Mouse (Mus musculus): ENCODE data around the gene Ehhadh. TPM values are rescaled to one million over a fixed set of nuclear protein-coding genes. Genes with fewer than 3 reads are reported as not detected.

Ehhadh gene
- total and polyA plus RNA-seq, 2 experiments from 2014 or later: 4.3 to 6.5 TPM

GRCm38 (mm10) chr16:21825612-21826031 lies 38.0 kb upstream of the Ehhadh start:
- no peak overlapping the region for H3K9ac ChIP-seq (replicated peaks; ENCODE audit: low read depth, low read length)
- no peaks in the 10 kb centered on the region for H3K9me3 ChIP-seq (replicated peaks; ENCODE audit: control insufficient read depth, low read length)
- no peaks in the 10 kb centered on the region for H3K36me3 ChIP-seq (replicated peaks; ENCODE audit: control insufficient read depth, insufficient read depth, low read length)
- no peaks in the 10 kb centered on the region for H3K27me3 ChIP-seq (ENCODE audit: control insufficient read depth, insufficient read depth, low read length)
- H3K4me2 ChIP-seq (ENCODE audit: low read depth, low read length): no peak overlapping the region
- WGBS: 68% methylated on average over 9 of the region's 9 CpGs
- no peak overlapping the region for H3K4me3 ChIP-seq (ENCODE audit: low read depth, low read length)
- no peak for ATAC-seq (ENCODE audit: insufficient read depth, low read depth)
- DNase-seq (ENCODE audit: low spot score): no peak
- H3K4me1 ChIP-seq (ENCODE audit: control insufficient read depth, insufficient read depth): no peaks in the 10 kb centered on the region
- H3K27ac ChIP-seq (ENCODE audit: low read depth): no peak overlapping the region
- TF ChIP-seq CTCF (IDR thresholded peaks at IDR 0.05; ENCODE audit: low read depth) (no peak), EP300 (IDR thresholded peaks at IDR 0.05; ENCODE audit: low read depth) (no peak)

GRCm38 (mm10) chr16:21818629-21819028 lies 31.0 kb upstream of the Ehhadh start:
- H3K27me3 ChIP-seq (ENCODE audit: control insufficient read depth, insufficient read depth, low read length): no peaks in the 10 kb centered on the region
- peak overlapping the region; percentile 18; the same call in 1 of the 2 replicates for H3K4me3 ChIP-seq (ENCODE audit: low read depth, low read length)
- H3K4me1 ChIP-seq (ENCODE audit: control insufficient read depth, insufficient read depth): no peaks in the 10 kb centered on the region
- peak; percentile 33 for DNase-seq (ENCODE audit: low spot score)
- no peaks in the 10 kb centered on the region for H3K36me3 ChIP-seq (replicated peaks; ENCODE audit: control insufficient read depth, insufficient read depth, low read length)
- TF ChIP-seq CTCF (IDR thresholded peaks at IDR 0.05; ENCODE audit: low read depth): no peak
- no peak for TF ChIP-seq EP300 (IDR thresholded peaks at IDR 0.05; ENCODE audit: low read depth)
- WGBS: 35% methylated on average over 8 of the region's 8 CpGs
- no peaks in the 10 kb centered on the region for H3K9me3 ChIP-seq (replicated peaks; ENCODE audit: control insufficient read depth, low read length)
- ATAC-seq (ENCODE audit: insufficient read depth, low read depth): peak; percentile 79
- 0 out of 2 replicates have a peak overlapping the region, but pooled peaks have one; percentile 12 for H3K9ac ChIP-seq (replicated peaks; ENCODE audit: low read depth, low read length)
- peak overlapping the region; percentile 56 for H3K27ac ChIP-seq (ENCODE audit: low read depth)
- H3K4me2 ChIP-seq (ENCODE audit: low read depth, low read length): peak overlapping the region; percentile 32

DNA sequence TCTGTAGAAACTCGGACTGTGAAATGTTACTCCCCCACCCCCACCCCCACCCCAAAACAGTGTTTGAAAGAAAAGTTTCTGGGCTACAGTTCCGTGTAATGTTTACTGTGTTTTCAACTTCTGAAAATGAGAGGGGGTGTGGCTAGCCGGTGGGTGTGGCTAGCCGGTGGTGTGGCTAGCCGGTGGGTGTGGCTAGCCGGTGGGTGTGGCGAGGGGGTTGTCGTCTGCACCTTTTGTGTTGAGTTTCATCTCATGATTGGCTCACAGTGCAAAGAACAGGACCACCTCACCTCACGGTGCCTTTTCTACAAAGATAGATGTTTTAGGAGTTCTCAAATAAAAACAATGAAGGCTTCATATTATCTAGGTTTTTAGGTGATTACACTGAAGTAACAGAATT lies 30.5 kb upstream of the Ehhadh start:
- Histone ChIP-seq H3K36me3 (replicated peaks; ENCODE audit: control insufficient read depth, insufficient read depth, low read length) (no peaks in the 10 kb centered on the region), H3K9me3 (replicated peaks; ENCODE audit: control insufficient read depth, low read length) (no peaks in the 10 kb centered on the region), H3K27me3 (ENCODE audit: control insufficient read depth, insufficient read depth, low read length) (no peaks in the 10 kb centered on the region), H3K4me1 (ENCODE audit: control insufficient read depth, insufficient read depth) (no peaks in the 10 kb centered on the region), H3K4me2 (ENCODE audit: low read depth, low read length) (peak overlapping the region; percentile 32; the same call in 1 of the 2 replicates), H3K9ac (replicated peaks; ENCODE audit: low read depth, low read length) (no peak overlapping the region), H3K27ac (ENCODE audit: low read depth) (peak overlapping the region; percentile 56; the same call in 1 of the 2 replicates), H3K4me3 (ENCODE audit: low read depth, low read length) (no peak overlapping the region)
- no peak for TF ChIP-seq EP300 (IDR thresholded peaks at IDR 0.05; ENCODE audit: low read depth)
- TF ChIP-seq CTCF (IDR thresholded peaks at IDR 0.05; ENCODE audit: low read depth): no peak
- ATAC-seq (ENCODE audit: insufficient read depth, low read depth): peak; percentile 69
- WGBS: 45% methylated on average over 9 of the region's 9 CpGs
- no peak for DNase-seq (ENCODE audit: low spot score)

- H3K9ac ChIP-seq (replicated peaks; ENCODE audit: low read depth, low read length): no peak overlapping the region
- TF ChIP-seq EP300 (IDR thresholded peaks at IDR 0.05; ENCODE audit: low read depth) (no peak), CTCF (IDR thresholded peaks at IDR 0.05; ENCODE audit: low read depth) (no peak)
- H3K4me2 ChIP-seq (ENCODE audit: low read depth, low read length): no peak overlapping the region
- H3K36me3 ChIP-seq (replicated peaks; ENCODE audit: control insufficient read depth, insufficient read depth, low read length): no peaks in the 10 kb centered on the region
- no peaks in the 10 kb centered on the region for H3K4me1 ChIP-seq (ENCODE audit: control insufficient read depth, insufficient read depth)
- WGBS: 64% methylated on average over 7 of the region's 7 CpGs
- H3K4me3 ChIP-seq (ENCODE audit: low read depth, low read length): no peak overlapping the region
- H3K27me3 ChIP-seq (ENCODE audit: control insufficient read depth, insufficient read depth, low read length): no peaks in the 10 kb centered on the region
- no peaks in the 10 kb centered on the region for H3K9me3 ChIP-seq (replicated peaks; ENCODE audit: control insufficient read depth, low read length)
- no peak for DNase-seq (ENCODE audit: low spot score)
- no peak overlapping the region for H3K27ac ChIP-seq (ENCODE audit: low read depth)
- ATAC-seq (ENCODE audit: insufficient read depth, low read depth): no peak
Observed at GRCm38 (mm10) chr16:21815669-21816010, 28.0 kb upstream of the Ehhadh start.

GRCm38 (mm10) chr16:21814861-21815668 lies 27.5 kb upstream of the Ehhadh start:
- DNase-seq (ENCODE audit: low spot score) (peak; percentile 55), ATAC-seq (ENCODE audit: insufficient read depth, low read depth) (no peak)
- Histone ChIP-seq H3K9me3 (replicated peaks; ENCODE audit: control insufficient read depth, low read length) (no peaks in the 10 kb centered on the region), H3K36me3 (replicated peaks; ENCODE audit: control insufficient read depth, insufficient read depth, low read length) (no peaks in the 10 kb centered on the region), H3K4me1 (ENCODE audit: control insufficient read depth, insufficient read depth) (no peaks in the 10 kb centered on the region), H3K9ac (replicated peaks; ENCODE audit: low read depth, low read length) (no peak overlapping the region), H3K27me3 (ENCODE audit: control insufficient read depth, insufficient read depth, low read length) (no peaks in the 10 kb centered on the region), H3K4me3 (ENCODE audit: low read depth, low read length) (peak overlapping the region; percentile 25; the same call in 1 of the 2 replicates), H3K27ac (ENCODE audit: low read depth) (no peak overlapping the region), H3K4me2 (ENCODE audit: low read depth, low read length) (peak overlapping the region; percentile 47)
- TF ChIP-seq EP300 (IDR thresholded peaks at IDR 0.05; ENCODE audit: low read depth): no peak
- TF ChIP-seq CTCF (IDR thresholded peaks at IDR 0.05; ENCODE audit: low read depth): peak; percentile 71
- WGBS: 51% methylated on average over 11 of the region's 11 CpGs
